Mouse (Mus musculus) cerebellum, adult 8-10 months (tissue): ENCODE data around the gene Stk10.

ENCODE experiments used
- DNase-seq: peaks from one replicate; pipeline ENCODE4 v3.0.0; 2022

The Stk10 gene

GRCm38 (mm10) chr11:32571103-32571502, 38.0 kb downstream of the Stk10 start:
- no peak for DNase-seq

- no peak for DNase-seq
These were observed 40.6 kb downstream of the Stk10 start for GRCm38 (mm10) chr11:32573669-32574068.

- no peak for DNase-seq
These were observed 43.1 kb downstream of the Stk10 start for GRCm38 (mm10) chr11:32575964-32576759.

- no peak for DNase-seq
These were observed 43.6 kb downstream of the Stk10 start for GRCm38 (mm10) chr11:32576760-32577050.

GRCm38 (mm10) chr11:32580305-32580947, 47.3 kb downstream of the Stk10 start:
- DNase-seq: no peak

- no peak for DNase-seq
These were observed 47.9 kb downstream of the Stk10 start for GRCm38 (mm10) chr11:32581031-32581430.

GRCm38 (mm10) chr11:32582813-32583212, 49.7 kb downstream of the Stk10 start:
- no peak for DNase-seq

- DNase-seq: no peak
These were observed 52.9 kb downstream of the Stk10 start for GRCm38 (mm10) chr11:32585996-32586395.

GRCm38 (mm10) chr11:32587191-32588089, 54.3 kb downstream of the Stk10 start:
- no peak for DNase-seq

GRCm38 (mm10) chr11:32588090-32588891, 55.2 kb downstream of the Stk10 start:
- peak; percentile 85 for DNase-seq

- no peak for DNase-seq
These were observed 55.7 kb downstream of the Stk10 start for GRCm38 (mm10) chr11:32588892-32589172.

GRCm38 (mm10) chr11:32589201-32589600, 56.1 kb downstream of the Stk10 start:
- DNase-seq: no peak

GRCm38 (mm10) chr11:32589791-32590190, 56.7 kb downstream of the Stk10 start:
- DNase-seq: peak; percentile 77

- no peak for DNase-seq
These were observed 57.1 kb downstream of the Stk10 start for GRCm38 (mm10) chr11:32590205-32590604.

GRCm38 (mm10) chr11:32591921-32592850, 59.1 kb downstream of the Stk10 start:
- DNase-seq: peak; percentile 84

- DNase-seq: no peak
These were observed 60.0 kb downstream of the Stk10 start for GRCm38 (mm10) chr11:32593081-32593480.

- DNase-seq: no peak
These were observed 61.0 kb downstream of the Stk10 start for GRCm38 (mm10) chr11:32594122-32594521.

GRCm38 (mm10) chr11:32600371-32600770, 67.3 kb downstream of the Stk10 start:
- DNase-seq: no peak

GRCm38 (mm10) chr11:32601528-32602323, 68.6 kb downstream of the Stk10 start:
- DNase-seq: peak; percentile 31

- DNase-seq: no peak
These were observed 71.6 kb downstream of the Stk10 start for GRCm38 (mm10) chr11:32604663-32605062.
